Mouse (Mus musculus): Measurements from ENCODE around the gene Tmem160.

DNA sequence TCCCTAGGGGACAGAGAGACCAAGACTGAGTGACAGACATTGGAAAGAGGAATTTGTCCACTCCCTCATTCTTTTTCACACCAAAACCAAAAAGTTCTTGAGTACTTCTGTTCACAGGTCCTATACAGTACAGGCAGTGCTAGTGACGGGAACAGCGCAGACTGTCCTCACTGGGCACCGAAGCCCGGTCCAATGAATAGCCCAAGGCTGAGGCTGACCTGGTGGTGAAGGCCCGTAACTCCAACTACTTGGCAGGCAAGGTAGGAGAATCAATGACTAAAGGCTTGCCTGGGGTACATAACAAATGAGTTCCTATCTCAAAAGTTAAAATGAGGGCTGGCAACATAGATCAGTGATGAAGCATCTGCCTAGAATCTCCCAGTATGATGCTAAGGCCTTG, 13.0 kb downstream of the Tmem160 start:
- TF ChIP-seq POLR2A (IDR thresholded peaks at IDR 0.05; ENCODE audit: control insufficient read depth, extremely low read depth, insufficient read depth, low read length, poor library complexity) (no peak), CTCF (IDR thresholded peaks at IDR 0.05; ENCODE audit: borderline replicate concordance, control insufficient read depth, extremely low read depth, insufficient read depth, low read length, poor library complexity) (no peak)

All from thymus, adult 2 months (tissue).